ENCODE assay signal across 7 mouse cellular contexts in genomic region chr2:166045549-166046501, GRCm38 (mm10). TPM values are rescaled to one million over a fixed set of nuclear protein-coding genes. Genes with fewer than 3 reads are reported as not detected.
DNase-seq lines count a peak whose midpoint lies in the region; ATAC-seq and TF ChIP-seq lines count a peak whose summit lies in the region.

No protein-coding gene starts in this region.

- TF ChIP-seq POLR2A in liver, adult 2 months (IDR thresholded peaks at IDR 0.05; ENCODE audit: extremely low read depth, insufficient read depth, low read length), result no peak

- no peaks in the 10 kb centered on the region for H3K9me3 ChIP-seq in embryonic facial prominence, embryonic 10.5 days
- H3K9me3 ChIP-seq in intestine, embryonic 15.5 days, result no peaks in the 10 kb centered on the region

- H3K36me3 ChIP-seq in liver, adult 2 months (ENCODE audit: control insufficient read depth, insufficient read depth, low read length), result peaks cover 30% of the 10 kb centered on the region
- H3K36me3 ChIP-seq in embryonic facial prominence, embryonic 10.5 days (replicated peaks), result peaks cover 36% of the 10 kb centered on the region
- no peaks in the 10 kb centered on the region; the same call in 1 of the 2 replicates for H3K36me3 ChIP-seq in intestine, embryonic 15.5 days

- peak; percentile 66; the same call in 1 of the 2 replicates for TF ChIP-seq CTCF in liver, adult 2 months (IDR thresholded peaks at IDR 0.05; ENCODE audit: low read depth, low read length)

- peak overlapping the region; percentile 46 for H3K27ac ChIP-seq in liver, adult 2 months (replicated peaks; ENCODE audit: insufficient read depth, low read depth, low read length)
- no peak overlapping the region; the same call in 1 of the 2 replicates for H3K27ac ChIP-seq in embryonic facial prominence, embryonic 10.5 days (replicated peaks)
- H3K27ac ChIP-seq in intestine, embryonic 15.5 days, result 0 out of 2 replicates have a peak overlapping the region, but pooled peaks have one; percentile 34

- H3K27me3 ChIP-seq in liver, adult 2 months (ENCODE audit: control insufficient read depth, insufficient read depth, low read length), result no peaks in the 10 kb centered on the region
- H3K27me3 ChIP-seq in embryonic facial prominence, embryonic 10.5 days (replicated peaks; ENCODE audit: low read depth, poor library complexity, severe bottlenecking), result no peaks in the 10 kb centered on the region
- no peaks in the 10 kb centered on the region for H3K27me3 ChIP-seq in intestine, embryonic 15.5 days (replicated peaks)

- no peak overlapping the region for H3K4me3 ChIP-seq in liver, adult 2 months (ENCODE audit: insufficient read depth, low read depth, low read length)
- no peak overlapping the region for H3K4me3 ChIP-seq in embryonic facial prominence, embryonic 10.5 days
- H3K4me3 ChIP-seq in intestine, embryonic 15.5 days (replicated peaks), result no peak overlapping the region

- WGBS in liver, adult 2 months, result 15% methylated on average over 10 of the region's 10 CpGs
- WGBS in embryonic facial prominence, embryonic 10.5 days, result 77% methylated on average over 10 of the region's 10 CpGs
- WGBS in intestine, embryonic 15.5 days, result 67% methylated on average over 10 of the region's 10 CpGs

- 0 out of 2 replicates have a peak overlapping the region, but pooled peaks have one; percentile 6 for H3K9ac ChIP-seq in liver, adult 2 months (ENCODE audit: low read depth, low read length)
- no peak overlapping the region for H3K9ac ChIP-seq in intestine, embryonic 15.5 days

- DNase-seq in liver, adult 2 months (ENCODE audit: extremely low read depth, low read depth, low spot score), result peak; percentile 75
- DNase-seq in liver, result no peak
- peak; percentile 79 for DNase-seq in Muller cell, postnatal 12 days (ENCODE audit: inconsistent ontology term)
- DNase-seq in embryonic facial prominence, embryonic 10.5 days (ENCODE audit: low spot score), result peak; percentile 27
- DNase-seq in frontal cortex, postnatal 25 days (ENCODE audit: low spot score in 2 of 2), result no peak

- H3K4me1 ChIP-seq in liver, adult 2 months (ENCODE audit: control insufficient read depth, insufficient read depth, low read length), result peaks cover 17% of the 10 kb centered on the region
- peaks cover 44% of the 10 kb centered on the region for H3K4me1 ChIP-seq in embryonic facial prominence, embryonic 10.5 days
- peaks cover 19% of the 10 kb centered on the region for H3K4me1 ChIP-seq in intestine, embryonic 15.5 days (replicated peaks)

- H3K4me2 ChIP-seq in intestine, embryonic 15.5 days (replicated peaks), result no peak overlapping the region

- H3K79me2 ChIP-seq in liver, adult 2 months (ENCODE audit: control insufficient read depth, insufficient read depth, low read length), result peaks cover 24% of the 10 kb centered on the region

- 0 out of 2 replicates have a peak, but pooled peaks have one; percentile 46 for ATAC-seq in intestine, embryonic 15.5 days
- ATAC-seq in megakaryocyte progenitor cell, adult 5-6 weeks (replicated peaks; ENCODE audit: poor library complexity), result peak; percentile 47

RNA-seq across cellular contexts. Expression of gene Ncoa3, which starts 53.4 kb away (rescaled TPM):
- 11.5 and 14.8 TPM in 2 replicates for total RNA-seq in liver, adult 2 months (2014; rRNA removed)
- 8.2 and 13.6 TPM in 2 replicates for polyA plus RNA-seq in liver, adult 2 months (2012; rRNA removed)
- polyA plus RNA-seq in embryonic facial prominence, embryonic 10.5 days (2016; fragmentation: Nextera tagmentation; extraction: Ambion mirVana), result 16.0 TPM in 2 replicates
- polyA plus RNA-seq in intestine, embryonic 15.5 days (2015; fragmentation: Nextera tagmentation; extraction: Ambion mirVana), result 10.8 TPM in 2 replicates
- total RNA-seq in megakaryocyte progenitor cell, adult 5-6 weeks (2015), result 16.2 and 17.7 TPM in 2 replicates
- 12.0 and 18.2 TPM in 2 replicates for total RNA-seq in megakaryocyte progenitor cell, adult 5-6 weeks (2017)

Comparison
In these comparisons a context has a peak if more than half of its experiments do, and no peak if none do; other contexts are left out.
1. DNase-seq: peak in liver, adult 2 months (single experiment), Muller cell, postnatal 12 days (single experiment) and embryonic facial prominence, embryonic 10.5 days (single experiment); none in liver (single experiment) and frontal cortex, postnatal 25 days (0 of 2).